Mouse (Mus musculus) midbrain, embryonic 14.5 days (tissue): ENCODE results near the gene Vmn1r233. TPM values are rescaled to one million over a fixed set of nuclear protein-coding genes. Genes with fewer than 3 reads are reported as not detected.
A peak's percentile ranks its signal among the peaks of the same experiment; 100 is the strongest.

Source experiments
- ATAC-seq: fragments of 200-750 bp; cut with Nextera tagmentation; 2 replicates; pipeline ENCODE4 v1.8.0; 2017; ENCODE audit warnings: moderate number of reproducible peaks, moderate library complexity; ENCODE audit not compliant: low FRiP score, low TSS enrichment
- DNase-seq: peaks from one replicate; pipeline ENCODE4 v3.0.0-alpha.2; 2015
- H3K27ac ChIP-seq: fragments of 300-500 bp; sonication (generic); replicated peaks from 2 replicates; pipeline ENCODE4 v1.5.1; 2014; ENCODE audit warnings: mild to moderate bottlenecking, low read depth, low read length, moderate library complexity
- H3K27me3 ChIP-seq: fragments of 300-500 bp; sonication (generic); 2 replicates; pipeline ENCODE4 v1.6.1; 2014; ENCODE audit warnings: low read length, control low read depth, mixed read lengths; ENCODE audit not compliant: control insufficient read depth, insufficient read depth
- H3K36me3 ChIP-seq: fragments of 300-500 bp; sonication (generic); 2 replicates; pipeline ENCODE4 v1.6.1; 2014; ENCODE audit warnings: low read length, control low read depth; ENCODE audit not compliant: control insufficient read depth, insufficient read depth
- H3K4me1 ChIP-seq: fragments of 300-500 bp; sonication (generic); 2 replicates; pipeline ENCODE4 v1.6.1; 2014; ENCODE audit warnings: mild to moderate bottlenecking, antibody characterized with exemption, low read length, control low read depth; ENCODE audit not compliant: control insufficient read depth, insufficient read depth
- H3K4me2 ChIP-seq: fragments of 300-500 bp; sonication (generic); 2 replicates; pipeline ENCODE4 v1.6.1; 2014; ENCODE audit warnings: mild to moderate bottlenecking, low read length, moderate library complexity
- H3K4me3 ChIP-seq: fragments of 300-500 bp; sonication (generic); replicated peaks from 2 replicates; pipeline ENCODE4 v1.5.1; 2014; ENCODE audit warnings: low read depth, low read length
- H3K9ac ChIP-seq: fragments of 300-500 bp; sonication (generic); replicated peaks from 2 replicates; pipeline ENCODE4 v1.6.1; 2014; ENCODE audit warnings: mild to moderate bottlenecking, low read length, moderate library complexity
- H3K9me3 ChIP-seq: fragments of 300-500 bp; sonication (generic); 2 replicates; pipeline ENCODE4 v1.6.1; 2016; ENCODE audit warnings: low read length, control low read depth, mixed read lengths; ENCODE audit not compliant: control insufficient read depth
- WGBS: fragments of 180-500 bp; shearing (Covaris S2); extraction: QIAGEN DNeasy Blood & Tissue Kit; methylation state at CpG from one replicate; pipeline ENCODE4 v1.1.7; 2014; 5-methylcytosine and 5-hydroxymethylcytosine counted together
- polyA plus RNA-seq: library from polyadenylated mRNA; unstranded; fragments of >200 nt; fragmentation: Nextera tagmentation; extraction: Ambion mirVana; gene quantifications from 2 replicates; pipeline ENCODE4 v1.2.1, GENCODE M21; 2014

Gene Vmn1r233
- polyA plus RNA-seq, 1 experiment from 2014 or later: not detected

GRCm38 (mm10) chr17:20946636-20947035, 49.6 kb downstream of the Vmn1r233 start:
- Histone ChIP-seq H3K27me3 (no peaks in the 10 kb centered on the region), H3K27ac (peak overlapping the region; percentile 98; the same call in 1 of the 2 replicates), H3K9ac (peak overlapping the region; percentile 89), H3K36me3 (peaks cover 6% of the 10 kb centered on the region), H3K4me1 (peaks cover 28% of the 10 kb centered on the region), H3K4me3 (peak overlapping the region; percentile 78), H3K9me3 (no peaks in the 10 kb centered on the region), H3K4me2 (peak overlapping the region; percentile 85)
- ATAC-seq (no peak), DNase-seq (no peak)

DNA sequence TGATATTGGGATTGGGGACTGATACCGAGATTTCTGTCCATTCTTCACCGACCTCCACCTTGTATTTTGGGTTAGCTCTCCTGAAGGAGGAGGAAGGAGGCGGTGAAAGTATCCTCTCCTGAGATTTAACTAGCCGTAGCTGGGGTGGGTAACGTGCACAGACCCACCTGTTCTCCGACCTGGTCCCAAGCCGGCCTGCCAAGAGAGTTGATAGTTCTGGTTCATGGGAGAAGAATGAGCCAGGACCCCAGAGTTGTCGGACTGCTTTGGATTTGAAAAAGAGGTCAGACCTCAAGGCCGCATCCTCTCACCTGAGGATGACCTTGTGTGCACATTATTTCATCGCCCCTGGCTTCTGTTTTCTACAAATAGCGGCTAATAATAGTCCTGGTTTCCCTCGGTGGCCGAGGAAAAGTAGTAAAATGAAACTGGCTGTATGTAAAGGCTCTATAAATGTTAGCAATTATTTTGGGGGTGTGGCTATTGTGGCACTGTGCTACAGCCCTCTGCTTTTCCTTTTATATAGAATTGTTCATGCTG, 50.2 kb downstream of the Vmn1r233 start:
- Histone ChIP-seq H3K27me3 (no peaks in the 10 kb centered on the region), H3K4me3 (peak overlapping the region; percentile 78), H3K9ac (peak overlapping the region; percentile 89), H3K36me3 (0 out of 2 replicates have a peak, but pooled peaks cover under 1% of the 10 kb centered on the region), H3K27ac (peak overlapping the region; percentile 98), H3K4me2 (peak overlapping the region; percentile 85), H3K9me3 (no peaks in the 10 kb centered on the region), H3K4me1 (peaks cover 28% of the 10 kb centered on the region)
- ATAC-seq (no peak), DNase-seq (no peak)
- 1% methylated on average over 13 of the region's 13 CpGs for WGBS

GRCm38 (mm10) chr17:20944985-20945891, 51.0 kb downstream of the Vmn1r233 start, which contains the start of gene Ppp2r1a:
Gene Ppp2r1a (plus strand): TSS chr17:20945311.
- Histone ChIP-seq H3K27ac (peak within 1 kb of the TSS; percentile 98), H3K36me3 (no peaks in the 10 kb centered on the region), H3K27me3 (no peaks in the 10 kb centered on the region), H3K9ac (peak within 1 kb of the TSS; percentile 89), H3K9me3 (no peaks in the 10 kb centered on the region), H3K4me2 (peak within 1 kb of the TSS; percentile 85), H3K4me3 (peak within 1 kb of the TSS; percentile 78), H3K4me1 (peaks cover 28% of the 10 kb centered on the region)
- WGBS: under 1% methylated on average over 68 of the region's 69 CpGs
- ATAC-seq (peak; percentile 98), DNase-seq (peak; percentile 99)

GRCm38 (mm10) chr17:20944226-20944625, 52.0 kb downstream of the Vmn1r233 start:
- WGBS: 57% methylated on average over 3 of the region's 3 CpGs
- H3K9me3 ChIP-seq: no peaks in the 10 kb centered on the region
- peak overlapping the region; percentile 63 for H3K9ac ChIP-seq
- H3K36me3 ChIP-seq: no peaks in the 10 kb centered on the region
- no peaks in the 10 kb centered on the region for H3K27me3 ChIP-seq
- no peak for DNase-seq
- peak; percentile 0; the same call in 1 of the 2 replicates for ATAC-seq
- peak overlapping the region; percentile 92 for H3K27ac ChIP-seq
- peak overlapping the region; percentile 78 for H3K4me3 ChIP-seq
- peaks cover 27% of the 10 kb centered on the region for H3K4me1 ChIP-seq
- H3K4me2 ChIP-seq: peak overlapping the region; percentile 71

Other genes with a start within 250 kb of the Vmn1r233 start
- gene Vmn1r228, start 210.3 kb downstream of the Vmn1r233 start, polyA plus RNA-seq: not detected in 2 replicates
- gene Vmn1r229, start 184.9 kb downstream of the Vmn1r233 start, polyA plus RNA-seq: 0.03 TPM in 1 of 2 replicates, not detected in the other
- not detected in 2 replicates for gene Vmn1r230, start 156.0 kb downstream of the Vmn1r233 start, polyA plus RNA-seq
- gene Vmn1r231, start 91.4 kb downstream of the Vmn1r233 start, polyA plus RNA-seq: not detected in 2 replicates
- gene Vmn1r232, start 76.8 kb downstream of the Vmn1r233 start, polyA plus RNA-seq: not detected in 2 replicates
- 739 and 756 TPM in 2 replicates for gene Ppp2r1a, start 51.2 kb downstream of the Vmn1r233 start, polyA plus RNA-seq
- 22.4 and 24.5 TPM in 2 replicates for gene Zfp160, start 12.4 kb upstream of the Vmn1r233 start, polyA plus RNA-seq
- gene Vmn1r234, start 229.6 kb upstream of the Vmn1r233 start, polyA plus RNA-seq: not detected in 2 replicates